Mouse (Mus musculus) CH12.LX (cell line): ENCODE measurements around the gene Coq2. TPM values are rescaled to one million over a fixed set of nuclear protein-coding genes. Genes with fewer than 3 reads are reported as not detected.

ENCODE experiments used
- DNase-seq: peaks from one replicate; pipeline ENCODE4 v3.0.0-alpha.2; 2013; ENCODE audit errors: extremely low read depth
- H3K27ac ChIP-seq: 2 replicates; pipeline ENCODE4 v1.5.1; 2012; ENCODE audit warnings: low read depth, mild to moderate bottlenecking, control low read depth, moderate library complexity; ENCODE audit not compliant: insufficient read depth
- H3K27me3 ChIP-seq: replicated peaks from 2 replicates; pipeline ENCODE3; 2012; ENCODE audit warnings: inconsistent platforms
- H3K36me3 ChIP-seq, 2 experiments: replicated peaks in 1 of 2; 2 replicates each; pipeline versions ENCODE3 to v1.6.1; 2012; ENCODE audit warnings: inconsistent platforms in 1 of 2, low read length in 1 of 2, mild to moderate bottlenecking in 1 of 2, mixed read lengths in 1 of 2, moderate library complexity in 1 of 2; ENCODE audit not compliant: control insufficient read depth in 1 of 2, insufficient read depth in 1 of 2
- H3K4me1 ChIP-seq, 2 experiments: 2 replicates each; pipeline ENCODE4 v1.6.1; 2012; ENCODE audit warnings: inconsistent platforms in 1 of 2, moderate library complexity in 1 of 2; ENCODE audit not compliant: insufficient read depth in 2 of 2, control insufficient read depth in 1 of 2
- H3K4me2 ChIP-seq: 2 replicates; pipeline ENCODE4 v1.6.1; 2012; ENCODE audit warnings: low read depth, mild to moderate bottlenecking, control low read depth; ENCODE audit not compliant: poor library complexity, insufficient read depth, severe bottlenecking
- H3K4me3 ChIP-seq, 3 experiments: fragments of 150-350 bp in 1 of 3; sonication (generic) in 1 of 3; replicated peaks in 1 of 3; 2 replicates each; pipeline versions ENCODE3 to v1.5.1; 2011 to 2012; ENCODE audit warnings: low read depth in 2 of 3, low read length in 2 of 3, mild to moderate bottlenecking in 2 of 3, moderate library complexity in 2 of 3, control low read depth in 1 of 3, improper control_type of control experiment in 1 of 3, inconsistent platforms in 1 of 3, mixed read lengths in 1 of 3; ENCODE audit not compliant: poor library complexity in 1 of 3
- H3K79me2 ChIP-seq: replicated peaks from 2 replicates; pipeline ENCODE4 v1.6.1; 2012; ENCODE audit warnings: mild to moderate bottlenecking, moderate library complexity; ENCODE audit not compliant: control insufficient read depth, poor library complexity, insufficient read depth, severe bottlenecking; ENCODE audit errors: extremely low read depth
- H3K9ac ChIP-seq: 2 replicates; pipeline ENCODE4 v1.6.1; 2012; ENCODE audit warnings: low read depth, mild to moderate bottlenecking, control low read depth, moderate library complexity; ENCODE audit not compliant: insufficient read depth
- H3K9me3 ChIP-seq: replicated peaks from 2 replicates; pipeline ENCODE3; 2012; ENCODE audit warnings: low read length, inconsistent platforms, mixed read lengths
- BHLHE40 ChIP-seq: IDR thresholded peaks from 2 replicates; pipeline ENCODE4 v1.6.1; 2011; ENCODE audit warnings: mild to moderate bottlenecking, low read depth, low read length, improper control_type of control experiment
- CTCF ChIP-seq, 2 experiments: IDR thresholded peaks in 1 of 2; conservative IDR thresholded peaks in 1 of 2; 2 replicates each; pipeline ENCODE4 v1.5.1; 2011 to 2012; ENCODE audit warnings: low read depth in 2 of 2, low read length in 2 of 2, improper control_type of control experiment in 1 of 2, inconsistent platforms in 1 of 2, mild to moderate bottlenecking in 1 of 2, moderate library complexity in 1 of 2
- E2F4 ChIP-seq: IDR thresholded peaks from 2 replicates; pipeline ENCODE4 v1.6.1; 2011; ENCODE audit warnings: low read depth, low read length, improper control_type of control experiment; ENCODE audit not compliant: insufficient replicate concordance
- ETS1 ChIP-seq: conservative IDR thresholded peaks from 2 replicates; pipeline ENCODE4 v1.6.1; 2012; ENCODE audit warnings: low read depth, mild to moderate bottlenecking, inconsistent platforms, low read length, improper control_type of control experiment, moderate library complexity
- MAFK ChIP-seq: IDR thresholded peaks from 2 replicates; pipeline ENCODE4 v1.6.1; 2011; ENCODE audit warnings: low read length, improper control_type of control experiment; ENCODE audit not compliant: insufficient replicate concordance
- NRF1 ChIP-seq: IDR thresholded peaks from 2 replicates; pipeline ENCODE4 v1.6.1; 2014; ENCODE audit warnings: low read depth, mild to moderate bottlenecking, inconsistent platforms, low read length, improper control_type of control experiment, moderate library complexity
- PAX5 ChIP-seq: IDR thresholded peaks from 2 replicates; pipeline ENCODE4 v1.6.1; 2012; ENCODE audit warnings: low read length, inconsistent platforms, mixed read lengths
- SIN3A ChIP-seq: IDR thresholded peaks from 2 replicates; pipeline ENCODE4 v1.6.1; 2012; ENCODE audit warnings: low read length, improper control_type of control experiment, inconsistent platforms
- SMC3 ChIP-seq: IDR thresholded peaks from 2 replicates; pipeline ENCODE4 v1.6.1; 2011; ENCODE audit warnings: low read depth, low read length, improper control_type of control experiment
- TBP ChIP-seq: conservative IDR thresholded peaks from 2 replicates; pipeline ENCODE4 v1.6.1; 2011; ENCODE audit warnings: low read depth, low read length, improper control_type of control experiment
- TCF12 ChIP-seq: IDR thresholded peaks from 2 replicates; pipeline ENCODE4 v1.6.1; 2014; ENCODE audit warnings: low read depth, mild to moderate bottlenecking, inconsistent platforms, low read length, improper control_type of control experiment
- UBTF ChIP-seq: IDR thresholded peaks from 2 replicates; pipeline ENCODE4 v1.6.1; 2012; ENCODE audit warnings: low read depth, mild to moderate bottlenecking, inconsistent platforms, low read length, improper control_type of control experiment, moderate library complexity
- USF1 ChIP-seq: IDR thresholded peaks from 2 replicates; pipeline ENCODE4 v1.6.1; 2014; ENCODE audit warnings: low read depth, mild to moderate bottlenecking, inconsistent platforms, low read length, improper control_type of control experiment
- ZKSCAN1 ChIP-seq: IDR thresholded peaks from 2 replicates; pipeline ENCODE4 v1.6.1; 2012; ENCODE audit warnings: low read depth, inconsistent platforms, low read length, improper control_type of control experiment, borderline replicate concordance
- ZNF384 ChIP-seq: IDR thresholded peaks from 2 replicates; pipeline ENCODE4 v1.6.1; 2012; ENCODE audit warnings: low read depth, low read length, improper control_type of control experiment, inconsistent platforms
- dilution Hi-C: fragments of 300-500 bp; cut with MboI; formaldehyde crosslinking; loops from 2 replicates; pipeline ENCODE4 v1.14.3; 2020; ENCODE audit warnings: low sequenced_read_pairs; ENCODE audit not compliant: extremely low pct_unique_long_range_greater_than_20kb, extremely low pct_ligation_motif_present
- in situ Hi-C: fragments of 300-500 bp; cut with MboI; formaldehyde crosslinking; loops from 3 replicates; pipeline ENCODE4 v1.14.3; 2019; ENCODE audit warnings: low sequenced_read_pairs, low pct_ligation_motif_present, low pct_unique_long_range_greater_than_20kb, mixed read lengths
- polyA plus RNA-seq: library from polyadenylated mRNA; unstranded; fragments of >175 nt; gene quantifications from 2 replicates; pipeline ENCODE4 v1.2.1, GENCODE M21; 2012; ENCODE audit warnings: low read depth; ENCODE audit not compliant: insufficient read length
- total RNA-seq, 2 experiments: library from RNA; depleted of rRNA; stranded (reverse); fragments of 300-350 nt in 1 of 2; fragments of >200 nt in 1 of 2; gene quantifications; 2 replicates each; pipeline ENCODE4 v1.2.3; 2012 to 2014

Coq2 gene
- total and polyA plus RNA-seq, 3 experiments, result 49.1 to 56.5 (median 50.1) TPM

DNA sequence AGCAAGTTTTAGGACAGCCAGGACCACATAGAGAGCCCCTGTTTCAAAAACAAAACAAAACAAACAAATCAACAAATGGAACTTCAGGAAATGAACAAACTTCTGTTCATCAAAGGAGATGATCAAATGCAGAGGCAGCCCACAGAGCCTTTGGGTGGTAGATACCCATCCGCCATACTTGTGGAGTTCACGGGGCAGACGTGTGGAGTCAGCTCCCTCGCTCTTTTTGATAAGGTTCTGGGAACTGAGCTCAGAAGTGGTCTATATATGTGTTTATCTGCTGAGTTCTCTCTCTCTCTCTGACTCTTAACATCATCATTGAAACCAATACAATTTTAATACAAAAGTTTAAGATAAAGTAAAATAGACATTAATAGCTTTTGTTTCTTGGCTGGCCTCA is 46.1 kb downstream of the Coq2 start:
- Histone ChIP-seq H3K27me3 (no peaks in the 10 kb centered on the region), H3K9ac (no peak overlapping the region), H3K4me3 (no peak overlapping the region), H3K27ac (no peak overlapping the region), H3K9me3 (no peaks in the 10 kb centered on the region), H3K36me3 (no peaks in the 10 kb centered on the region), H3K79me2 (no peaks in the 10 kb centered on the region), H3K4me1 (peaks cover 23 to 41% of the 10 kb centered on the region in 2 experiments), H3K4me2 (no peak overlapping the region)
- dilution Hi-C loops, result no loop called here
- in situ Hi-C loops, result no loop called here
- DNase-seq, result no peak
- TF ChIP-seq TBP, result no peak

DNA sequence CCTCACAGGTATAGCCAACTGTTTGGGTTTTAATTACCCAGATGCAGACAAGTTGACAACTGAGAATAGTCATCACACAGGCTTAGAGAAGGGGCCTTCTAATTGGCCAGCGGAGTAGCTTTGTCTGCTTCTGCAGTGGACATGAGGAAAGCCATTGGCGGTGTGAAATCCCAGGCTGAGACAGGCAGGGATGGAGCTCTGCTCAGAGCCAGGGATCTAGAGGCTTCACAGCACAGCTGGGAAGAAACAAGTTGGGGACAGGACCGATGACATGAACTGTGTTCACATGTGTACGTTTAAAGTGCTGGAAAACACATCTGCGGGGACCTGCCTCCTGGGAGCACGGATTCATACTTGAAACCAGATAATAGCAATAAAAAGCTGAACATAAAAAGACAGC is 48.4 kb downstream of the Coq2 start:
- H3K79me2 ChIP-seq, result no peaks in the 10 kb centered on the region
- no peak overlapping the region for H3K9ac ChIP-seq
- peaks cover 21 to 48% of the 10 kb centered on the region in 2 experiments for H3K4me1 ChIP-seq
- H3K4me3 ChIP-seq, result no peak overlapping the region
- H3K4me2 ChIP-seq, result no peak overlapping the region
- no peak for TF ChIP-seq BHLHE40
- no peak for TF ChIP-seq TBP
- TF ChIP-seq MAFK, result no peak
- TF ChIP-seq USF1, result no peak
- TF ChIP-seq PAX5, result no peak
- TF ChIP-seq ZNF384, result no peak
- no peak for TF ChIP-seq E2F4
- no peak for TF ChIP-seq UBTF
- TF ChIP-seq NRF1, result no peak
- no peak for TF ChIP-seq SIN3A
- TF ChIP-seq TCF12, result no peak
- TF ChIP-seq SMC3, result no peak
- TF ChIP-seq CTCF (conservative IDR thresholded peaks at IDR 0.05 in 1 of 2, IDR thresholded peaks at IDR 0.05 in 1 of 2; ENCODE audit: low read depth in 2 of 2, low read length in 2 of 2), result no peak
- no peak for TF ChIP-seq ZKSCAN1
- TF ChIP-seq ETS1, result no peak
- H3K27ac ChIP-seq, result no peak overlapping the region
- H3K36me3 ChIP-seq, result no peaks in the 10 kb centered on the region
- no peaks in the 10 kb centered on the region for H3K27me3 ChIP-seq
- no peaks in the 10 kb centered on the region for H3K9me3 ChIP-seq
- in situ Hi-C loops (no loop called here), dilution Hi-C loops (no loop called here)
- DNase-seq, result no peak
